Mouse (Mus musculus) limb, embryonic 11.5 days (tissue): Measurements from ENCODE around the gene Nxf3. TPM values are rescaled to one million over a fixed set of nuclear protein-coding genes. Genes with fewer than 3 reads are reported as not detected.
"Not testable (repeated sequence)": the region's sequence is repeated elsewhere in the genome, so short reads cannot be mapped to it uniquely, and the experiment has no call there.

Experiments
- ATAC-seq: fragments of 200-750 bp; cut with Nextera tagmentation; 2 replicates; pipeline ENCODE4 v1.8.0; 2017; ENCODE audit warnings: low read depth; ENCODE audit not compliant: insufficient number of reproducible peaks, low FRiP score, low TSS enrichment
- DNase-seq: peaks from one replicate; pipeline ENCODE4 v3.0.0-alpha.2; 2015; ENCODE audit warnings: low spot score
- H3K27ac ChIP-seq: fragments of 300-500 bp; sonication (generic); replicated peaks from 2 replicates; pipeline ENCODE4 v1.5.1; 2014; ENCODE audit warnings: low read depth, mild to moderate bottlenecking, low read length
- H3K27me3 ChIP-seq: fragments of 300-500 bp; sonication (generic); 2 replicates; pipeline ENCODE4 v1.6.1; 2014; ENCODE audit warnings: mild to moderate bottlenecking, low read length, mixed read lengths; ENCODE audit not compliant: control insufficient read depth, insufficient read depth
- H3K36me3 ChIP-seq: fragments of 300-500 bp; sonication (generic); 2 replicates; pipeline ENCODE4 v1.6.1; 2014; ENCODE audit warnings: mild to moderate bottlenecking, low read length, moderate library complexity, mixed read lengths; ENCODE audit not compliant: control insufficient read depth, insufficient read depth
- H3K4me1 ChIP-seq: fragments of 300-500 bp; sonication (generic); 2 replicates; pipeline ENCODE4 v1.6.1; 2014; ENCODE audit warnings: low read length, mixed read lengths; ENCODE audit not compliant: control insufficient read depth, insufficient read depth
- H3K4me2 ChIP-seq: fragments of 300-500 bp; sonication (generic); 2 replicates; pipeline ENCODE4 v1.6.1; 2014; ENCODE audit warnings: low read depth, mild to moderate bottlenecking, moderate library complexity; ENCODE audit not compliant: severe bottlenecking
- H3K4me3 ChIP-seq: fragments of 300-500 bp; sonication (generic); 2 replicates; pipeline ENCODE4 v1.5.1; 2014; ENCODE audit warnings: low read depth, low read length
- H3K9ac ChIP-seq: fragments of 300-500 bp; sonication (generic); 2 replicates; pipeline ENCODE4 v1.6.1; 2014; ENCODE audit warnings: mild to moderate bottlenecking, low read length
- H3K9me3 ChIP-seq: fragments of 300-500 bp; sonication (generic); 2 replicates; pipeline ENCODE4 v1.6.1; 2016; ENCODE audit warnings: low read length; ENCODE audit not compliant: control insufficient read depth
- WGBS: fragments of 180-500 bp; shearing (Covaris S2); extraction: QIAGEN DNeasy Blood & Tissue Kit; methylation state at CpG from one replicate; pipeline ENCODE4 v1.1.7; 2014; 5-methylcytosine and 5-hydroxymethylcytosine counted together
- polyA plus RNA-seq: library from polyadenylated mRNA; unstranded; fragments of >200 nt; fragmentation: Nextera tagmentation; extraction: Ambion mirVana; gene quantifications from 2 replicates; pipeline ENCODE4 v1.2.1, GENCODE M21; 2014

Nxf3 gene
- polyA plus RNA-seq, 1 experiment from 2014 or later: 0.07 TPM

- not testable (repeated sequence) for H3K4me1 ChIP-seq, H3K36me3 ChIP-seq, H3K27me3 ChIP-seq, H3K27ac ChIP-seq, H3K9me3 ChIP-seq, H3K9ac ChIP-seq
- H3K4me2 ChIP-seq: peak within 1 kb of the TSS; percentile 37
- ATAC-seq (peak; percentile 96), DNase-seq (peak; percentile 25)
- WGBS: 36% methylated on average over 13 of the region's 49 CpGs
- H3K4me3 ChIP-seq: 0 out of 2 replicates have a peak within 1 kb of the TSS, but pooled peaks have one; percentile 6
These were observed 52.0 kb downstream of the Nxf3 start, which contains the start of gene Arxes1 for GRCm38 (mm10) chrX:136032799-136033763. Arxes1 (plus strand) TSS chrX:136033367.

DNA sequence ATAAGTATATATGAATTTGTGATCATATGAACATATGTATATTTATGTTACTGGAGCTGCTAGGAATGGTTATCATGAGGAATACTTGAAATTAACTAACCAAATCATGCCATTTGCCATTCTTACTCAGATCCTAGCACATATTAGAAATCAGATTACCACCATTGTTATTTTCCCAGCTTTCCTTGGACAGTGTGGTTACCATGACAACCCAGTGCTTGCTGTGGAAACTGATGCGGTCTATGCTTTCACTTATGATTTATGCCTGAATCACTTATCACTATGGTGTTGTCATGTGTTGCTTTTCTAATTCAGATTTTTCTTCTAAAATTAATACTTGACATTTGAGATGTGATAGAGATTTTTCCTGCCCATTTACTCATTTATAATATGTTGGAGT, 54.7 kb downstream of the Nxf3 start:
- 74% methylated on average over 1 of the region's 1 CpGs for WGBS
- Histone ChIP-seq H3K4me1 (no peaks in the 10 kb centered on the region), H3K9ac (no peak overlapping the region), H3K36me3 (no peaks in the 10 kb centered on the region), H3K4me3 (no peak overlapping the region), H3K9me3 (no peaks in the 10 kb centered on the region), H3K4me2 (no peak overlapping the region), H3K27ac (no peak overlapping the region), H3K27me3 (no peaks in the 10 kb centered on the region)
- ATAC-seq (no peak), DNase-seq (no peak)

Other genes starting within 250 kb of the Nxf3 start
- 31.6 and 36.1 TPM in 2 replicates for gene Gprasp2, start 246.2 kb downstream of the Nxf3 start, polyA plus RNA-seq
- gene Arxes2, start 91.4 kb downstream of the Nxf3 start, polyA plus RNA-seq: 101 and 102 TPM in 2 replicates
- 47.7 and 52.3 TPM in 2 replicates for gene Arxes1, start 51.9 kb downstream of the Nxf3 start, polyA plus RNA-seq
- 242 and 252 TPM in 2 replicates for gene Bex2, start 17.0 kb downstream of the Nxf3 start, polyA plus RNA-seq
- gene Bex4, start 53.7 kb upstream of the Nxf3 start, polyA plus RNA-seq: 74.2 and 81.7 TPM in 2 replicates
- gene Tceal8, start 87.1 kb upstream of the Nxf3 start, polyA plus RNA-seq: 225 and 230 TPM in 2 replicates
- 1.8 and 1.9 TPM in 2 replicates for gene Tceal5, start 118.6 kb upstream of the Nxf3 start, polyA plus RNA-seq
- gene Tceal7, start 129.5 kb upstream of the Nxf3 start, polyA plus RNA-seq: 1.2 and 1.8 TPM in 2 replicates
- gene Bex1, start 130.3 kb upstream of the Nxf3 start, polyA plus RNA-seq: 88.1 and 98.7 TPM in 2 replicates
- 714 and 733 TPM in 2 replicates for gene Tceal9, start 159.8 kb upstream of the Nxf3 start, polyA plus RNA-seq
- 681 and 702 TPM in 2 replicates for gene Bex3, start 185.0 kb upstream of the Nxf3 start, polyA plus RNA-seq